Comparison of ENCODE assay signal across 34 mouse cellular contexts in genomic region chr2:20203011-20203410, GRCm38 (mm10).
A peak's percentile ranks its signal among the peaks of the same experiment; 100 is the strongest.
DNase-seq lines count a peak whose midpoint lies in the region; ATAC-seq lines count a peak whose summit lies in the region.
"Had no signal": no experiment of that assay in that cellular context is flagged by ENCODE, and none has a peak within 500 bp of the region (broad histone marks: within the 10 kb centered on the region; RNA-seq: fewer than 3 reads in every experiment).

No protein-coding gene starts in this region.

- H3K4me2 ChIP-seq in heart, embryonic 12.5 days: no peak overlapping the region
- H3K4me2 ChIP-seq: embryonic facial prominence, embryonic 13.5 days; forebrain, embryonic 13.5 days; heart, embryonic 15.5 days; hindbrain, embryonic 14.5 days had no signal

- no peaks in the 10 kb centered on the region for H3K27me3 ChIP-seq in heart, embryonic 12.5 days (replicated peaks)
- H3K27me3 ChIP-seq: CH12.LX; embryonic facial prominence, embryonic 13.5 days; forebrain, embryonic 13.5 days; heart, embryonic 15.5 days had no signal

- no peak overlapping the region for H3K4me3 ChIP-seq in heart, embryonic 12.5 days
- H3K4me3 ChIP-seq: embryonic facial prominence, embryonic 10.5 days; embryonic facial prominence, embryonic 13.5 days; erythroblast, embryonic 14.5 days; forebrain, embryonic 10.5 days; forebrain, embryonic 13.5 days; heart, embryonic 15.5 days; hindbrain, embryonic 10.5 days had no signal

- peak; percentile 35 to 43 for DNase-seq in heart, adult 18-20 months
- DNase-seq in heart, adult 9 months (ENCODE audit: low spot score in 2 of 2): peak; percentile 16 to 23
- DNase-seq in heart, postnatal 14 days: peak; percentile 2 to 38
- DNase-seq in heart, postnatal 4 days: peak; percentile 28
- DNase-seq in liver: no peak
- DNase-seq in spleen, postnatal 4 days (ENCODE audit: low spot score in 2 of 2): no peak
- DNase-seq: adrenal gland, adult 2 months; adrenal gland, postnatal 14 days; B cell, adult 2 months; cerebellum, adult 11 months; cerebellum, adult 8-10 months; cerebellum, postnatal 10 days; cerebellum, postnatal 36 days; embryo, embryonic 11 days; gastrocnemius, postnatal 10 days; gastrocnemius, postnatal 36 days; kidney, adult 18-20 months; kidney, adult 9 months had no signal

- no peaks in the 10 kb centered on the region for H3K36me3 ChIP-seq in heart, embryonic 12.5 days
- H3K36me3 ChIP-seq: embryonic facial prominence, embryonic 10.5 days; embryonic facial prominence, embryonic 13.5 days; forebrain, embryonic 10.5 days; G1E; heart, embryonic 15.5 days; hindbrain, embryonic 10.5 days had no signal

- intact Hi-C loops in heart, postnatal 14 days (cut with DNase I): loop anchor here (5.0 kb wide), 1 partner anchor 36 kb away; no protein-coding TSS in a partner anchor

- H3K27ac ChIP-seq in heart, embryonic 12.5 days (ENCODE audit: poor library complexity, severe bottlenecking): no peak overlapping the region
- H3K27ac ChIP-seq: embryonic facial prominence, embryonic 10.5 days; embryonic facial prominence, embryonic 13.5 days; forebrain, embryonic 10.5 days; forebrain, embryonic 13.5 days; heart, embryonic 15.5 days; hindbrain, embryonic 10.5 days; hindbrain, embryonic 14.5 days; hindbrain, postnatal 0 days had no signal

- no peaks in the 10 kb centered on the region for H3K9me3 ChIP-seq in heart, embryonic 12.5 days (replicated peaks)
- H3K9me3 ChIP-seq: embryonic facial prominence, embryonic 10.5 days; embryonic facial prominence, embryonic 13.5 days; forebrain, embryonic 10.5 days; forebrain, embryonic 13.5 days; G1E; heart, embryonic 15.5 days; hindbrain, embryonic 10.5 days had no signal

- 82% methylated on average over 7 of the region's 7 CpGs for WGBS in heart, embryonic 12.5 days

- no peaks in the 10 kb centered on the region for H3K4me1 ChIP-seq in heart, embryonic 12.5 days (replicated peaks)
- H3K4me1 ChIP-seq: embryonic facial prominence, embryonic 10.5 days; embryonic facial prominence, embryonic 13.5 days; forebrain, embryonic 10.5 days; forebrain, embryonic 13.5 days; hindbrain, embryonic 10.5 days had no signal

- ATAC-seq in heart, embryonic 12.5 days (ENCODE audit: insufficient number of reproducible peaks, low FRiP score): no peak
- ATAC-seq: forebrain, embryonic 13.5 days; forebrain, embryonic 16.5 days; hindbrain, postnatal 0 days; inflammation-experienced regulatory T-cells, adult 6 months; intestine, embryonic 16.5 days; Patski had no signal

- H3K9ac ChIP-seq in heart, embryonic 12.5 days: no peak overlapping the region
- H3K9ac ChIP-seq: embryonic facial prominence, embryonic 13.5 days; forebrain, embryonic 13.5 days; heart, embryonic 15.5 days; hindbrain, embryonic 14.5 days had no signal

Comparison
In these comparisons a context has a peak if more than half of its experiments do, and no peak if none do; other contexts are left out.
1. DNase-seq: peak in heart, adult 18-20 months (2 of 2), heart, adult 9 months (2 of 2), heart, postnatal 14 days (2 of 2) and heart, postnatal 4 days (single experiment); none in liver (single experiment) and spleen, postnatal 4 days (0 of 2).